Mouse (Mus musculus) v-Abl transformed pro-B cells (cell line): Measurements from ENCODE around the gene Krt87.

Experiments
- in situ Hi-C, 2 experiments: fragments of 400-800 bp; cut with MboI; formaldehyde crosslinking; loops; one replicate each; pipeline ENCODE4 v1.15.1; 2025; ENCODE audit not compliant: unreplicated experiment in 2 of 2

Krt87 gene

GRCm38 (mm10) chr15:101420903-101421302, 17.7 kb downstream of the Krt87 start:
- in situ Hi-C loops, result no loop called here

- in situ Hi-C loops, result no loop called here
Observed at GRCm38 (mm10) chr15:101418950-101419349, 19.7 kb downstream of the Krt87 start.

GRCm38 (mm10) chr15:101414807-101415565, 23.6 kb downstream of the Krt87 start:
- in situ Hi-C loops, result no loop called here

- in situ Hi-C loops, result no loop called here
Observed at GRCm38 (mm10) chr15:101413916-101414635, 24.5 kb downstream of the Krt87 start.

- in situ Hi-C loops, result no loop called here
Observed at GRCm38 (mm10) chr15:101412188-101412587, 26.4 kb downstream of the Krt87 start.

- in situ Hi-C loops, result no loop called here
Observed at GRCm38 (mm10) chr15:101410775-101411174, 27.8 kb downstream of the Krt87 start, which contains the start of gene Krt7. Gene Krt7 (plus strand): TSS chr15:101411043.

GRCm38 (mm10) chr15:101398269-101398668, 40.3 kb downstream of the Krt87 start:
- in situ Hi-C loops, result no loop called here

- in situ Hi-C loops, result no loop called here
Observed at GRCm38 (mm10) chr15:101397683-101398082, 40.9 kb downstream of the Krt87 start.

GRCm38 (mm10) chr15:101396921-101397320, 41.7 kb downstream of the Krt87 start:
- in situ Hi-C loops, result no loop called here

GRCm38 (mm10) chr15:101396466-101396865, 42.1 kb downstream of the Krt87 start:
- in situ Hi-C loops, result no loop called here

GRCm38 (mm10) chr15:101394908-101395307, 43.7 kb downstream of the Krt87 start:
- in situ Hi-C loops, result no loop called here

- in situ Hi-C loops, result no loop called here
Observed at GRCm38 (mm10) chr15:101392251-101392650, 46.4 kb downstream of the Krt87 start.

GRCm38 (mm10) chr15:101390203-101390602, 48.4 kb downstream of the Krt87 start:
- in situ Hi-C loops, result no loop called here

GRCm38 (mm10) chr15:101388034-101388541, 50.5 kb downstream of the Krt87 start:
- in situ Hi-C loops, result no loop called here

GRCm38 (mm10) chr15:101387176-101387575, 51.4 kb downstream of the Krt87 start:
- in situ Hi-C loops, result no loop called here

- in situ Hi-C loops, result no loop called here
Observed at GRCm38 (mm10) chr15:101385064-101385463, 53.5 kb downstream of the Krt87 start.

GRCm38 (mm10) chr15:101384610-101385009, 54.0 kb downstream of the Krt87 start:
- in situ Hi-C loops, result no loop called here

- in situ Hi-C loops, result no loop called here
Observed at GRCm38 (mm10) chr15:101382811-101383210, 55.8 kb downstream of the Krt87 start.

GRCm38 (mm10) chr15:101381758-101382157, 56.8 kb downstream of the Krt87 start:
- in situ Hi-C loops, result no loop called here
